Mouse (Mus musculus) lung, embryonic 16.5 days (tissue): ENCODE data around the gene Mllt1. TPM values are rescaled to one million over a fixed set of nuclear protein-coding genes. Genes with fewer than 3 reads are reported as not detected.
A peak's percentile ranks its signal among the peaks of the same experiment; 100 is the strongest.

Source experiments
- ATAC-seq: fragments of 200-750 bp; cut with Nextera tagmentation; 2 replicates; pipeline ENCODE4 v1.8.0; 2017; ENCODE audit warnings: low read depth, mild to moderate bottlenecking, moderate library complexity
- H3K27ac ChIP-seq: fragments of 300-500 bp; sonication (generic); 2 replicates; pipeline ENCODE4 v1.5.1; 2014; ENCODE audit warnings: mild to moderate bottlenecking, control low read depth, low read length
- H3K27me3 ChIP-seq: fragments of 300-500 bp; sonication (generic); 2 replicates; pipeline ENCODE4 v1.6.1; 2014; ENCODE audit warnings: low read depth, low read length, mixed read lengths; ENCODE audit not compliant: control insufficient read depth, insufficient read depth
- H3K36me3 ChIP-seq: fragments of 300-500 bp; sonication (generic); 2 replicates; pipeline ENCODE4 v1.6.1; 2014; ENCODE audit warnings: low read length; ENCODE audit not compliant: control insufficient read depth, insufficient read depth
- H3K4me1 ChIP-seq: fragments of 300-500 bp; sonication (generic); replicated peaks from 2 replicates; pipeline ENCODE4 v1.6.1; 2014; ENCODE audit warnings: low read length, mixed read lengths; ENCODE audit not compliant: control insufficient read depth, insufficient read depth
- H3K4me2 ChIP-seq: fragments of 300-500 bp; sonication (generic); 2 replicates; pipeline ENCODE4 v1.6.1; 2014; ENCODE audit warnings: low read depth, low read length, control low read depth
- H3K4me3 ChIP-seq: fragments of 300-500 bp; sonication (generic); 2 replicates; pipeline ENCODE4 v1.5.1; 2014; ENCODE audit warnings: mild to moderate bottlenecking, low read length, control low read depth
- H3K9ac ChIP-seq: fragments of 300-500 bp; sonication (generic); 2 replicates; pipeline ENCODE4 v1.6.1; 2014; ENCODE audit warnings: low read length, control low read depth
- H3K9me3 ChIP-seq: fragments of 300-500 bp; sonication (generic); 2 replicates; pipeline ENCODE4 v1.6.1; 2016; ENCODE audit warnings: low read length; ENCODE audit not compliant: control insufficient read depth
- WGBS: fragments of 180-500 bp; shearing (Covaris S2); extraction: QIAGEN DNeasy Blood & Tissue Kit; methylation state at CpG from one replicate; pipeline ENCODE4 v1.1.7; 2014; 5-methylcytosine and 5-hydroxymethylcytosine counted together
- polyA plus RNA-seq: library from polyadenylated mRNA; unstranded; fragments of >200 nt; fragmentation: Nextera tagmentation; extraction: Ambion mirVana; gene quantifications from 2 replicates; pipeline ENCODE4 v1.2.1, GENCODE M21; 2015

The Mllt1 gene
- polyA plus RNA-seq, result 34.8 and 40.6 TPM in 2 replicates

GRCm38 (mm10) chr17:56935363-56936131, at the start of gene Mllt1:
Mllt1 (minus strand) TSS chr17:56935415.
- H3K4me3 ChIP-seq, result peak within 1 kb of the TSS; percentile 96
- 3% methylated on average over 68 of the region's 76 CpGs for WGBS
- H3K27me3 ChIP-seq, result no peaks in the 10 kb centered on the region
- H3K4me1 ChIP-seq, result peaks cover 18% of the 10 kb centered on the region
- H3K9ac ChIP-seq, result peak within 1 kb of the TSS; percentile 94
- H3K27ac ChIP-seq, result peak within 1 kb of the TSS; percentile 57
- peak; percentile 98 for ATAC-seq
- H3K9me3 ChIP-seq, result no peaks in the 10 kb centered on the region
- H3K36me3 ChIP-seq, result no peaks in the 10 kb centered on the region
- H3K4me2 ChIP-seq, result peak within 1 kb of the TSS; percentile 90

DNA sequence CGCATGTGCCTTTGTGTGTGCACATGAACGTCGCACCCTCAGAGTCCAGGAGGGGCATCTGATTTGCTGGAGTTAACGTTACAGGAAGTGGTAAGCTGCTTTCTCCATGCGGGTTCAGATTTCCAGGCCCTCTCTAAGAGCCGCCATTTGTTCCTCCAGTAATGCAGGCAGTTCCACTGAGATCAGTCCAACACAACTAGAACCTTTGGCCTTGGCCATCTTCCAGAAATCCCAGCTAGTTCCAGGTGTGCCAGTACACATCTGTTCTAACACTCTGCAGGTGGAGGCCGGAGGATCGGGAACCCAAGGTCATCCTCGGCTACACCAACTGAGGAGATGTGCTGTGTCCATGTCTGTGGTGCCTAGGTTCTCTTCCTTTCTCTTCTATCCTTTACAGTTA, 49.7 kb upstream of the Mllt1 start:
- no peaks in the 10 kb centered on the region for H3K9me3 ChIP-seq
- H3K36me3 ChIP-seq, result no peaks in the 10 kb centered on the region
- no peak overlapping the region for H3K27ac ChIP-seq
- no peak overlapping the region for H3K4me3 ChIP-seq
- no peaks in the 10 kb centered on the region for H3K4me1 ChIP-seq
- H3K9ac ChIP-seq, result no peak overlapping the region
- H3K27me3 ChIP-seq, result no peaks in the 10 kb centered on the region
- ATAC-seq, result no peak
- 73% methylated on average over 9 of the region's 9 CpGs for WGBS
- H3K4me2 ChIP-seq, result no peak overlapping the region

- no peak within 1 kb of the TSS for H3K4me3 ChIP-seq
- no peak within 1 kb of the TSS for H3K27ac ChIP-seq
- no peaks in the 10 kb centered on the region for H3K4me1 ChIP-seq
- no peaks in the 10 kb centered on the region for H3K9me3 ChIP-seq
- no peak for ATAC-seq
- H3K9ac ChIP-seq, result no peak within 1 kb of the TSS
- H3K36me3 ChIP-seq, result no peaks in the 10 kb centered on the region
- no peak within 1 kb of the TSS for H3K4me2 ChIP-seq
- no peaks in the 10 kb centered on the region for H3K27me3 ChIP-seq
- 68% methylated on average over 5 of the region's 5 CpGs for WGBS
These were observed 46.8 kb upstream of the Mllt1 start, which contains the start of gene Acer1 for GRCm38 (mm10) chr17:56982013-56982412. Acer1 (minus strand) TSS chr17:56982126.

- Histone ChIP-seq H3K9ac (no peak overlapping the region), H3K36me3 (no peaks in the 10 kb centered on the region), H3K27me3 (no peaks in the 10 kb centered on the region), H3K4me2 (no peak overlapping the region), H3K9me3 (no peaks in the 10 kb centered on the region), H3K27ac (no peak overlapping the region), H3K4me1 (no peaks in the 10 kb centered on the region), H3K4me3 (no peak overlapping the region)
- WGBS, result 68% methylated on average over 7 of the region's 7 CpGs
- ATAC-seq, result no peak
These were observed 45.8 kb upstream of the Mllt1 start for GRCm38 (mm10) chr17:56981049-56981448.

GRCm38 (mm10) chr17:56979524-56979923, 44.3 kb upstream of the Mllt1 start:
- Histone ChIP-seq H3K36me3 (no peaks in the 10 kb centered on the region), H3K9ac (no peak overlapping the region), H3K27me3 (no peaks in the 10 kb centered on the region), H3K9me3 (no peaks in the 10 kb centered on the region), H3K4me1 (no peaks in the 10 kb centered on the region), H3K4me2 (no peak overlapping the region), H3K27ac (no peak overlapping the region), H3K4me3 (no peak overlapping the region)
- 60% methylated on average over 4 of the region's 8 CpGs for WGBS
- ATAC-seq, result no peak

DNA sequence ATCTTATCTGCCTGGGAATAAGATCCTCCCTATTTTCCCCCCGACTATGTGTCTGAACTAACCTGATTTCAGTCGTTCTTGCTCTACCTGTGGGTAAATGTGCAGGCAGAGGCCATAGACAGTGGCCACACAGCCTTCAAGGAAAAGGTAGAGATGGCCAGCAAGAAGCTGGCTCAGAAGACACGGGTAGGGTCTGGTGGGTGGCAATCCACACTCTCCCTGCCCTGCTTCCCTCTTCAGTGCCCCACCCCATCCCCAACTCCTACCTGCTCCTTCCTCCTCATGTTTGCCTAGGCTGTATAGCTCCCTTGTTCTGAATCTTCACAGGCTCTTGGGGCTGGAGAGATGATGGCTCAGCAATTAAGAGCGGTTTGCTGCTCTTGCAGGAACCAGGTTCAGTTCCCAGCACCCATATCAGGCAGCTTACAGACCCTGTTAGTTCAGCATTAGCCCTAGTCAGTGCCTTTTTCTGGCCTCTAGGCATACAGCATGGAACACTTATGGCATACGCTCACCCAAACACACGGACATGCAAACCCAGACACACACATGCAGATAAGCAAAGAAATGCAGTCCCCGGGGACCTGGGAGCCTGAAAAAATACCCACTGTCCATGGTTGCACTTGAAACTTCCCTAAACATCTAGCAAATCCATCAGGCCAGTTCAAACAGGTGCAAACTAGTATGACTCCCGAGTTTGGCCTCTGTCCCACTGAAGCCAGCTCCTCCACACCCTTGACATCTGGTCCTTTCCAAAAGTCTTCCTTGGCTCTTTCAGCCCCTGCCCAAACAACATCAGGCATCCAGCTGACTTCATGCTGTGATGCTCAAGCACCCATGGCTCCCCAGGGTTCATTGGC, 41.5 kb upstream of the Mllt1 start:
- Histone ChIP-seq H3K4me3 (no peak overlapping the region), H3K27me3 (no peaks in the 10 kb centered on the region), H3K4me2 (no peak overlapping the region), H3K27ac (no peak overlapping the region), H3K9me3 (no peaks in the 10 kb centered on the region), H3K9ac (no peak overlapping the region), H3K36me3 (no peaks in the 10 kb centered on the region), H3K4me1 (no peaks in the 10 kb centered on the region)
- 58% methylated on average over 8 of the region's 8 CpGs for WGBS
- ATAC-seq, result no peak

- Histone ChIP-seq H3K27me3 (no peaks in the 10 kb centered on the region), H3K4me1 (no peaks in the 10 kb centered on the region), H3K9ac (no peak overlapping the region), H3K27ac (no peak overlapping the region), H3K4me3 (no peak overlapping the region), H3K4me2 (no peak overlapping the region), H3K36me3 (no peaks in the 10 kb centered on the region), H3K9me3 (no peaks in the 10 kb centered on the region)
- WGBS, result 68% methylated on average over 3 of the region's 3 CpGs
- no peak for ATAC-seq
These were observed 40.2 kb upstream of the Mllt1 start for GRCm38 (mm10) chr17:56975391-56975790.

GRCm38 (mm10) chr17:56974708-56975240, 39.6 kb upstream of the Mllt1 start:
- Histone ChIP-seq H3K9me3 (no peaks in the 10 kb centered on the region), H3K4me3 (no peak overlapping the region), H3K27ac (no peak overlapping the region), H3K27me3 (no peaks in the 10 kb centered on the region; the same call in 1 of the 2 replicates), H3K36me3 (no peaks in the 10 kb centered on the region), H3K4me2 (no peak overlapping the region), H3K9ac (no peak overlapping the region), H3K4me1 (no peaks in the 10 kb centered on the region)
- 65% methylated on average over 5 of the region's 5 CpGs for WGBS
- no peak for ATAC-seq
